Mouse (Mus musculus) CH12.LX (cell line): ENCODE results near the gene Nckap1. TPM values are rescaled to one million over a fixed set of nuclear protein-coding genes. Genes with fewer than 3 reads are reported as not detected.
A peak's percentile ranks its signal among the peaks of the same experiment; 100 is the strongest.

Experiments
- DNase-seq: peaks from one replicate; pipeline ENCODE4 v3.0.0-alpha.2; 2013; ENCODE audit errors: extremely low read depth
- H3K27ac ChIP-seq: 2 replicates; pipeline ENCODE4 v1.5.1; 2012; ENCODE audit warnings: low read depth, mild to moderate bottlenecking, control low read depth, moderate library complexity; ENCODE audit not compliant: insufficient read depth
- H3K27me3 ChIP-seq: replicated peaks from 2 replicates; pipeline ENCODE3; 2012; ENCODE audit warnings: inconsistent platforms
- H3K36me3 ChIP-seq, 2 experiments: replicated peaks in 1 of 2; 2 replicates each; pipeline versions ENCODE3 to v1.6.1; 2012; ENCODE audit warnings: inconsistent platforms in 1 of 2, low read length in 1 of 2, mild to moderate bottlenecking in 1 of 2, mixed read lengths in 1 of 2, moderate library complexity in 1 of 2; ENCODE audit not compliant: control insufficient read depth in 1 of 2, insufficient read depth in 1 of 2
- H3K4me1 ChIP-seq, 2 experiments: 2 replicates each; pipeline ENCODE4 v1.6.1; 2012; ENCODE audit warnings: inconsistent platforms in 1 of 2, moderate library complexity in 1 of 2; ENCODE audit not compliant: insufficient read depth in 2 of 2, control insufficient read depth in 1 of 2
- H3K4me2 ChIP-seq: 2 replicates; pipeline ENCODE4 v1.6.1; 2012; ENCODE audit warnings: low read depth, mild to moderate bottlenecking, control low read depth; ENCODE audit not compliant: poor library complexity, insufficient read depth, severe bottlenecking
- H3K4me3 ChIP-seq, 3 experiments: fragments of 150-350 bp in 1 of 3; sonication (generic) in 1 of 3; replicated peaks in 1 of 3; 2 replicates each; pipeline versions ENCODE3 to v1.5.1; 2011 to 2012; ENCODE audit warnings: low read depth in 2 of 3, low read length in 2 of 3, mild to moderate bottlenecking in 2 of 3, moderate library complexity in 2 of 3, control low read depth in 1 of 3, improper control_type of control experiment in 1 of 3, inconsistent platforms in 1 of 3, mixed read lengths in 1 of 3; ENCODE audit not compliant: poor library complexity in 1 of 3
- H3K79me2 ChIP-seq: replicated peaks from 2 replicates; pipeline ENCODE4 v1.6.1; 2012; ENCODE audit warnings: mild to moderate bottlenecking, moderate library complexity; ENCODE audit not compliant: control insufficient read depth, poor library complexity, insufficient read depth, severe bottlenecking; ENCODE audit errors: extremely low read depth
- H3K9ac ChIP-seq: 2 replicates; pipeline ENCODE4 v1.6.1; 2012; ENCODE audit warnings: low read depth, mild to moderate bottlenecking, control low read depth, moderate library complexity; ENCODE audit not compliant: insufficient read depth
- H3K9me3 ChIP-seq: replicated peaks from 2 replicates; pipeline ENCODE3; 2012; ENCODE audit warnings: low read length, inconsistent platforms, mixed read lengths
- BHLHE40 ChIP-seq: IDR thresholded peaks from 2 replicates; pipeline ENCODE4 v1.6.1; 2011; ENCODE audit warnings: mild to moderate bottlenecking, low read depth, low read length, improper control_type of control experiment
- CHD1 ChIP-seq: IDR thresholded peaks from 2 replicates; pipeline ENCODE4 v1.6.1; 2012; ENCODE audit warnings: low read depth, low read length, improper control_type of control experiment, inconsistent platforms
- CHD2 ChIP-seq: IDR thresholded peaks from 2 replicates; pipeline ENCODE4 v1.6.1; 2011; ENCODE audit warnings: low read length, improper control_type of control experiment
- CTCF ChIP-seq, 2 experiments: IDR thresholded peaks in 1 of 2; conservative IDR thresholded peaks in 1 of 2; 2 replicates each; pipeline ENCODE4 v1.5.1; 2011 to 2012; ENCODE audit warnings: low read depth in 2 of 2, low read length in 2 of 2, improper control_type of control experiment in 1 of 2, inconsistent platforms in 1 of 2, mild to moderate bottlenecking in 1 of 2, moderate library complexity in 1 of 2
- E2F4 ChIP-seq: IDR thresholded peaks from 2 replicates; pipeline ENCODE4 v1.6.1; 2011; ENCODE audit warnings: low read depth, low read length, improper control_type of control experiment; ENCODE audit not compliant: insufficient replicate concordance
- ELF1 ChIP-seq: IDR thresholded peaks from 2 replicates; pipeline ENCODE4 v1.6.1; 2014; ENCODE audit warnings: low read depth, mild to moderate bottlenecking, inconsistent platforms, low read length, improper control_type of control experiment
- ETS1 ChIP-seq: conservative IDR thresholded peaks from 2 replicates; pipeline ENCODE4 v1.6.1; 2012; ENCODE audit warnings: low read depth, mild to moderate bottlenecking, inconsistent platforms, low read length, improper control_type of control experiment, moderate library complexity
- GABPA ChIP-seq: IDR thresholded peaks from 2 replicates; pipeline ENCODE4 v1.6.1; 2012; ENCODE audit warnings: low read depth, low read length, improper control_type of control experiment, inconsistent platforms; ENCODE audit not compliant: insufficient replicate concordance
- HCFC1 ChIP-seq: IDR thresholded peaks from 2 replicates; pipeline ENCODE4 v1.6.1; 2012; ENCODE audit warnings: low read depth, mild to moderate bottlenecking, inconsistent platforms, low read length, improper control_type of control experiment
- IRF4 ChIP-seq: IDR thresholded peaks from 2 replicates; pipeline ENCODE4 v1.6.1; 2014; ENCODE audit warnings: low read depth, mild to moderate bottlenecking, inconsistent platforms, low read length, improper control_type of control experiment
- JUN ChIP-seq: IDR thresholded peaks from 2 replicates; pipeline ENCODE4 v1.6.1; 2011; ENCODE audit warnings: low read depth, mild to moderate bottlenecking, low read length, improper control_type of control experiment, moderate library complexity; ENCODE audit not compliant: insufficient read depth
- JUND ChIP-seq: conservative IDR thresholded peaks from 2 replicates; pipeline ENCODE4 v1.6.1; 2011; ENCODE audit warnings: low read depth, low read length, improper control_type of control experiment
- KAT2A ChIP-seq: IDR thresholded peaks from 2 replicates; pipeline ENCODE4 v1.6.1; 2012; ENCODE audit warnings: low read length, improper control_type of control experiment, inconsistent platforms; ENCODE audit not compliant: insufficient replicate concordance
- MAFK ChIP-seq: IDR thresholded peaks from 2 replicates; pipeline ENCODE4 v1.6.1; 2011; ENCODE audit warnings: low read length, improper control_type of control experiment; ENCODE audit not compliant: insufficient replicate concordance
- MAX ChIP-seq: IDR thresholded peaks from 2 replicates; pipeline ENCODE4 v1.6.1; 2011; ENCODE audit warnings: low read length, improper control_type of control experiment
- MAZ ChIP-seq: IDR thresholded peaks from 2 replicates; pipeline ENCODE4 v1.6.1; 2012; ENCODE audit warnings: low read depth, mild to moderate bottlenecking, inconsistent platforms, low read length, improper control_type of control experiment, moderate library complexity
- MEF2A ChIP-seq: IDR thresholded peaks from 2 replicates; pipeline ENCODE4 v1.6.1; 2014; ENCODE audit warnings: low read depth, mild to moderate bottlenecking, inconsistent platforms, low read length, improper control_type of control experiment, borderline replicate concordance
- MXI1 ChIP-seq: IDR thresholded peaks from 2 replicates; pipeline ENCODE4 v1.6.1; 2011; ENCODE audit warnings: mild to moderate bottlenecking, low read depth, low read length, improper control_type of control experiment
- MYC ChIP-seq: IDR thresholded peaks from 2 replicates; pipeline ENCODE4 v1.6.1; 2011; ENCODE audit warnings: low read depth, mild to moderate bottlenecking, improper control_type of control experiment, low read length
- NELFE ChIP-seq: IDR thresholded peaks from 2 replicates; pipeline ENCODE4 v1.6.1; 2011; ENCODE audit warnings: low read depth, low read length, improper control_type of control experiment
- NRF1 ChIP-seq: IDR thresholded peaks from 2 replicates; pipeline ENCODE4 v1.6.1; 2014; ENCODE audit warnings: low read depth, mild to moderate bottlenecking, inconsistent platforms, low read length, improper control_type of control experiment, moderate library complexity
- PAX5 ChIP-seq: IDR thresholded peaks from 2 replicates; pipeline ENCODE4 v1.6.1; 2012; ENCODE audit warnings: low read length, inconsistent platforms, mixed read lengths
- POLR2A ChIP-seq: IDR thresholded peaks from 2 replicates; pipeline ENCODE4 v1.6.1; 2011; ENCODE audit warnings: low read depth, mild to moderate bottlenecking, improper control_type of control experiment, low read length
- POLR2AphosphoS2 ChIP-seq: IDR thresholded peaks from 2 replicates; pipeline ENCODE4 v1.6.1; 2011; ENCODE audit warnings: low read depth, low read length, improper control_type of control experiment
- RAD21 ChIP-seq: IDR thresholded peaks from 2 replicates; pipeline ENCODE4 v1.6.1; 2011; ENCODE audit warnings: low read depth, mild to moderate bottlenecking, low read length, improper control_type of control experiment, moderate library complexity
- RCOR1 ChIP-seq: conservative IDR thresholded peaks from 2 replicates; pipeline ENCODE4 v1.6.1; 2012; ENCODE audit warnings: low read depth, mild to moderate bottlenecking, inconsistent platforms, low read length, improper control_type of control experiment
- SIN3A ChIP-seq: IDR thresholded peaks from 2 replicates; pipeline ENCODE4 v1.6.1; 2012; ENCODE audit warnings: low read length, improper control_type of control experiment, inconsistent platforms
- SMC3 ChIP-seq: IDR thresholded peaks from 2 replicates; pipeline ENCODE4 v1.6.1; 2011; ENCODE audit warnings: low read depth, low read length, improper control_type of control experiment
- TBP ChIP-seq: conservative IDR thresholded peaks from 2 replicates; pipeline ENCODE4 v1.6.1; 2011; ENCODE audit warnings: low read depth, low read length, improper control_type of control experiment
- TCF12 ChIP-seq: IDR thresholded peaks from 2 replicates; pipeline ENCODE4 v1.6.1; 2014; ENCODE audit warnings: low read depth, mild to moderate bottlenecking, inconsistent platforms, low read length, improper control_type of control experiment
- UBTF ChIP-seq: IDR thresholded peaks from 2 replicates; pipeline ENCODE4 v1.6.1; 2012; ENCODE audit warnings: low read depth, mild to moderate bottlenecking, inconsistent platforms, low read length, improper control_type of control experiment, moderate library complexity
- USF1 ChIP-seq: IDR thresholded peaks from 2 replicates; pipeline ENCODE4 v1.6.1; 2014; ENCODE audit warnings: low read depth, mild to moderate bottlenecking, inconsistent platforms, low read length, improper control_type of control experiment
- USF2 ChIP-seq: conservative IDR thresholded peaks from 2 replicates; pipeline ENCODE4 v1.6.1; 2011; ENCODE audit warnings: low read depth, low read length, improper control_type of control experiment
- ZC3H11A ChIP-seq: IDR thresholded peaks from 2 replicates; pipeline ENCODE4 v1.6.1; 2012; ENCODE audit warnings: low read depth, mild to moderate bottlenecking, inconsistent platforms, low read length, improper control_type of control experiment
- ZKSCAN1 ChIP-seq: IDR thresholded peaks from 2 replicates; pipeline ENCODE4 v1.6.1; 2012; ENCODE audit warnings: low read depth, inconsistent platforms, low read length, improper control_type of control experiment, borderline replicate concordance
- ZMIZ1 ChIP-seq: IDR thresholded peaks from 2 replicates; pipeline ENCODE4 v1.6.1; 2012; ENCODE audit warnings: low read depth, mild to moderate bottlenecking, inconsistent platforms, low read length, improper control_type of control experiment
- ZNF384 ChIP-seq: IDR thresholded peaks from 2 replicates; pipeline ENCODE4 v1.6.1; 2012; ENCODE audit warnings: low read depth, low read length, improper control_type of control experiment, inconsistent platforms
- dilution Hi-C: fragments of 300-500 bp; cut with MboI; formaldehyde crosslinking; loops from 2 replicates; pipeline ENCODE4 v1.14.3; 2020; ENCODE audit warnings: low sequenced_read_pairs; ENCODE audit not compliant: extremely low pct_unique_long_range_greater_than_20kb, extremely low pct_ligation_motif_present
- in situ Hi-C: fragments of 300-500 bp; cut with MboI; formaldehyde crosslinking; loops from 3 replicates; pipeline ENCODE4 v1.14.3; 2019; ENCODE audit warnings: low sequenced_read_pairs, low pct_ligation_motif_present, low pct_unique_long_range_greater_than_20kb, mixed read lengths
- polyA plus RNA-seq: library from polyadenylated mRNA; unstranded; fragments of >175 nt; gene quantifications from 2 replicates; pipeline ENCODE4 v1.2.1, GENCODE M21; 2012; ENCODE audit warnings: low read depth; ENCODE audit not compliant: insufficient read length
- total RNA-seq, 2 experiments: library from RNA; depleted of rRNA; stranded (reverse); fragments of 300-350 nt in 1 of 2; fragments of >200 nt in 1 of 2; gene quantifications; 2 replicates each; pipeline ENCODE4 v1.2.3; 2012 to 2014

The Nckap1 gene
- total and polyA plus RNA-seq, 3 experiments = 3.9 to 7.1 (median 6.8) TPM

DNA sequence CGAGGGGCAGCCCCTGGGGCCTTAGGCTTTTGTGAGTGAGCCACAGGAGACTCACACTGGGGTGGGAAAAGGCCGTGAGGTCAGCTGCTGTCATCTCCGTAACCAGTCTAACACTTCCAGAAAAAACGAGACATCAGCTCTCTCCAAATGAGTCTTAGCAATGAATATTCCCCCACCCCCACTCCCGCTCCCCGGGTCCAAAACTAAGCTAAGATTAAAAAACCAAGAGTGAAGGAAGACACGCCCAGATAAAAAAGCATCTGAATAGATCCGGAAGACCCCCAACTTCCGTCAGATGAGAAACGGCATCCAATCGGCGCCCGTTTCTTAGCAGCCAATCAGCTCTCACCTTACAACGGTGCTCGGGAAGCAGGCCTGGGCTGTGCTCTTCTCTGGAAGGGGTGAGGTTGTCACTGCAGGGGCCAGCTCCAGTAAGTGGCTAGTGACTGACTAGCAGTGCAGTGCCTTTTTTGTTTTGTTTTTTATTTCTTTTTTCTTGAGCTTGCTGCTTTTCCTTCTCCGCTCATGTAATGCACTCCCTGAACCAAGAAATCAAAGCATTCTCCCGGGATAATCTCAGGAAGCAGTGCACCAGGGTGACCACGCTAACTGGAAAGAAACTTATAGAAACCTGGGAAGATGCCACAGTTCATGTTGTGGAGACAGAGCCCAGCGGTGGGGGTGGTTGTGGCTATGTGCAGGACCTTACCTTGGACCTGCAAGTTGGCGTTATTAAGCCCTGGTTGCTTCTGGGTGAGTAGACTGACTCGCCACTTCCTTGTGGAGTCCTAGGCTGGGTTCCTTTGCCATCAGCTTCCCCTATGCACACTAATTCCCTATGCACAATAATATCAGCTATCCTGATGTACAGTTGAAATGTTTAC is 35.9 kb upstream of the Nckap1 start, which contains the start of the genes Dusp19 and Nup35:
Dusp19 (plus strand) TSS at position 192 of the 884 bp plus-strand sequence.
Nup35 (plus strand) TSS at position 383 of the 884 bp plus-strand sequence.
- Histone ChIP-seq H3K4me1 (peaks cover 0 to 18% of the 10 kb centered on the region in 2 experiments; a peak in 2 of 4 replicates), H3K36me3 (peaks cover 3 to 11% of the 10 kb centered on the region in 2 experiments), H3K79me2 (no peaks in the 10 kb centered on the region), H3K27me3 (no peaks in the 10 kb centered on the region), H3K4me2 (peak within 1 kb of the TSS; percentile 71), H3K4me3 (peak within 1 kb of the TSS; percentile 72 to 98 (median 82)), H3K9ac (peak within 1 kb of the TSS; percentile 82), H3K27ac (no peak within 1 kb of the TSS), H3K9me3 (no peaks in the 10 kb centered on the region)
- dilution Hi-C loops (no loop called here), in situ Hi-C loops (no loop called here)
- DNase-seq = peak; percentile 95
- TF ChIP-seq HCFC1 (peak; percentile 82), NELFE (peak; percentile 94), MYC (peak; percentile 52; the same call in 1 of the 2 replicates), PAX5 (no peak), CTCF (conservative IDR thresholded peaks at IDR 0.05 in 1 of 2, IDR thresholded peaks at IDR 0.05 in 1 of 2; ENCODE audit: low read depth in 2 of 2, low read length in 2 of 2) (no peak), USF1 (no peak; the same call in 1 of the 2 replicates), IRF4 (peak; percentile 30; the same call in 1 of the 2 replicates), POLR2AphosphoS2 (peak; percentile 55; the same call in 1 of the 2 replicates), ELF1 (peak; percentile 92), ZNF384 (peak; percentile 64; the same call in 1 of the 2 replicates), ZC3H11A (no peak), KAT2A (peak; percentile 77; the same call in 1 of the 2 replicates), TCF12 (peak; percentile 80), ZMIZ1 (peak; percentile 90), BHLHE40 (peak; percentile 53; the same call in 1 of the 2 replicates), MAX (no peak), ZKSCAN1 (no peak), RAD21 (no peak), E2F4 (no peak), GABPA (peak; percentile 47; the same call in 1 of the 2 replicates), CHD2 (peak; percentile 66), USF2 (no peak), CHD1 (0 out of 2 replicates have a peak, but pooled peaks have one; percentile 35), MXI1 (peak; percentile 71; the same call in 1 of the 2 replicates), RCOR1 (0 out of 2 replicates have a peak, but pooled peaks have one; percentile 29), SIN3A (peak; percentile 68; the same call in 1 of the 2 replicates), NRF1 (peak; percentile 13; the same call in 1 of the 2 replicates), MAFK (no peak), ETS1 (no peak; the same call in 1 of the 2 replicates), TBP (peak; percentile 78), MEF2A (no peak), JUN (no peak), SMC3 (no peak), MAZ (peak; percentile 75), UBTF (no peak), POLR2A (peak; percentile 91), JUND (0 out of 2 replicates have a peak, but pooled peaks have one; percentile 24)
